Mouse (Mus musculus) erythroblast, embryonic 14.5 days (primary cell): ENCODE measurements around the gene Ppp1r12c.

Source experiments
- GATA1 ChIP-seq: IDR thresholded peaks from 2 replicates; pipeline ENCODE4 v1.6.1; 2012; ENCODE audit warnings: low read length, inconsistent platforms, mixed read lengths
- TAL1 ChIP-seq: IDR thresholded peaks from 3 replicates; pipeline ENCODE4 v1.6.1; 2012; ENCODE audit warnings: low read length, inconsistent platforms, mixed read lengths

DNA sequence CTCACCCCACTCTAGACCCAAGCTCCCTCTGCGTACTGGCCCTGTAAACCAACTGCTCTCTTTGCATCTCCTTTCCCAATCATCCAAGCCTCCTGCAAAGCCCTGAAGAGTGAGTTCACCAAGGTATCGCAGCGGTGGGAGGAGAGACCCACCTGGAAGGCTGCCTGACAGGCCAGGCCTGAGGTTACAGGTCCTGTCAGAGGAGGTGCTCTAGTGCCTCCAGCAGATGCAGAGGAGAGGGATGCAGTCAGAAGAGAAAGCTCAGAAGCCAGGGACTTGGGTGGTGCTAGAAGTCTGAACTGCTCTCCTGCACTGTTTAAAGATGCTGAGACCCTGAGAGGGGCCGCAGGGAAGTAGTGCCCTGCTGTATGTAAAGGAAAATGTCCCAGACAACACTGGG is 2.4 kb downstream of the Ppp1r12c start:
- TF ChIP-seq TAL1 (no peak), GATA1 (no peak)
